Comparison of ENCODE assay signal across 30 mouse cellular contexts in the genomic region with DNA sequence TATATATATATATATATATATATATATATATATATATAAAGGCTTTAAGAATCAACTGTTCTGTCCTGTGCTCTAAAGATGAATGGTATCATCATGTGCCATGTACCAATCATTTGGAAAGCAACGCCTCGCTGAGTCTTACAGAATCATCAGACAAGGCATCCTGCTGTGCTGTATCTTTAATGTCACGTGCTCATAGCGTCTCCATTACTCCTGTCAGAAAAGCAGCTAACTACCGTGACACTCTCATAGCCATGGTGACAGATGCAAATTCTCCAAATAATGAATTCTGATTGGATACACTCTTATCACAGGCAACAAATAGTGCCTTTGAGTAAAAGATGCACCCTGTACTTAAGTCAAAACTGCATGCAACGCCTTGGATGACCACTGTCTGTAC.
"Had no signal": no experiment of that assay in that cellular context is flagged by ENCODE, and none has a peak within 500 bp of the region (broad histone marks: within the 10 kb centered on the region; RNA-seq: fewer than 3 reads in every experiment).

No protein-coding gene starts in this region.

- H3K9ac ChIP-seq: limb, embryonic 12.5 days; limb, embryonic 13.5 days; limb, embryonic 15.5 days; liver, embryonic 12.5 days; liver, embryonic 13.5 days; liver, embryonic 14.5 days; liver, embryonic 15.5 days; liver, postnatal 0 days; lung, embryonic 14.5 days; lung, embryonic 15.5 days; midbrain, embryonic 12.5 days; midbrain, embryonic 13.5 days; midbrain, embryonic 15.5 days; neural tube, embryonic 12.5 days had no signal

- H3K36me3 ChIP-seq: limb, embryonic 15.5 days; liver, embryonic 15.5 days; midbrain, embryonic 12.5 days; midbrain, embryonic 13.5 days; midbrain, embryonic 15.5 days; neural tube, embryonic 12.5 days had no signal

- ATAC-seq: liver, embryonic 12.5 days; liver, postnatal 0 days; lung, postnatal 0 days; midbrain, embryonic 13.5 days; midbrain, embryonic 15.5 days; midbrain, embryonic 16.5 days had no signal

- H3K4me2 ChIP-seq: limb, embryonic 12.5 days; limb, embryonic 13.5 days; limb, embryonic 15.5 days; liver, embryonic 11.5 days; liver, embryonic 12.5 days; liver, embryonic 13.5 days; liver, embryonic 15.5 days; lung, embryonic 14.5 days; lung, embryonic 15.5 days; midbrain, embryonic 11.5 days; midbrain, embryonic 12.5 days; midbrain, embryonic 13.5 days; midbrain, embryonic 15.5 days; neural tube, embryonic 12.5 days had no signal

- H3K4me3 ChIP-seq: limb, embryonic 10.5 days; limb, embryonic 12.5 days; limb, embryonic 13.5 days; limb, embryonic 15.5 days; liver, embryonic 12.5 days; liver, embryonic 13.5 days; liver, embryonic 15.5 days; lung, embryonic 15.5 days; megakaryocyte, embryonic 14.5 days; midbrain, embryonic 12.5 days; midbrain, embryonic 13.5 days; midbrain, embryonic 15.5 days; myocyte; neural tube, embryonic 12.5 days had no signal

- H3K9me3 ChIP-seq: limb, embryonic 15.5 days; liver, embryonic 12.5 days; liver, embryonic 13.5 days; liver, embryonic 15.5 days; lung, embryonic 15.5 days; midbrain, embryonic 15.5 days had no signal

- H3K27ac ChIP-seq: limb, embryonic 12.5 days; limb, embryonic 13.5 days; limb, embryonic 15.5 days; liver, embryonic 12.5 days; liver, embryonic 13.5 days; liver, embryonic 14.5 days; liver, embryonic 15.5 days; lung, embryonic 15.5 days; macrophage; midbrain, embryonic 12.5 days; midbrain, embryonic 13.5 days; midbrain, embryonic 15.5 days; neural tube, embryonic 12.5 days had no signal

- DNase-seq: left cerebral cortex, postnatal 4 days; liver; liver, embryonic 13.5 days; liver, postnatal 0 days; lung, adult 18-20 months; lung, adult 2 months; lung, embryonic 14.5 days; lung, postnatal 10 days; lung, postnatal 14 days; lung, postnatal 36 days; lung, postnatal 4 days had no signal

- H3K27me3 ChIP-seq: limb, embryonic 15.5 days; liver, embryonic 12.5 days; liver, embryonic 13.5 days; liver, embryonic 15.5 days; megakaryocyte, embryonic 14.5 days had no signal
